Mouse (Mus musculus) embryonic facial prominence, embryonic 12.5 days (tissue): Measurements from ENCODE around the gene Gm10320. TPM values are rescaled to one million over a fixed set of nuclear protein-coding genes. Genes with fewer than 3 reads are reported as not detected.

Source experiments
- ATAC-seq: fragments of 200-750 bp; cut with Nextera tagmentation; 2 replicates; pipeline ENCODE4 v1.8.0; 2017; ENCODE audit not compliant: insufficient number of reproducible peaks, insufficient read depth, low FRiP score, low TSS enrichment
- H3K27ac ChIP-seq: fragments of 300-500 bp; sonication (generic); 2 replicates; pipeline ENCODE4 v1.5.1; 2016; ENCODE audit warnings: mild to moderate bottlenecking
- H3K27me3 ChIP-seq: fragments of 300-500 bp; sonication (generic); 2 replicates; pipeline ENCODE4 v1.6.1; 2016; ENCODE audit warnings: mild to moderate bottlenecking, moderate library complexity
- H3K36me3 ChIP-seq: fragments of 300-500 bp; sonication (generic); 2 replicates; pipeline ENCODE4 v1.6.1; 2016; ENCODE audit warnings: mild to moderate bottlenecking
- H3K4me1 ChIP-seq: fragments of 300-500 bp; sonication (generic); 2 replicates; pipeline ENCODE4 v1.6.1; 2016
- H3K4me2 ChIP-seq: fragments of 300-500 bp; sonication (generic); replicated peaks from 2 replicates; pipeline ENCODE4 v1.6.1; 2016; ENCODE audit warnings: mild to moderate bottlenecking, moderate library complexity
- H3K4me3 ChIP-seq: fragments of 300-500 bp; sonication (generic); 2 replicates; pipeline ENCODE4 v1.5.1; 2016; ENCODE audit warnings: mild to moderate bottlenecking
- H3K9ac ChIP-seq: fragments of 300-500 bp; sonication (generic); 2 replicates; pipeline ENCODE4 v1.6.1; 2016; ENCODE audit warnings: mild to moderate bottlenecking, moderate library complexity
- H3K9me3 ChIP-seq: fragments of 300-500 bp; sonication (generic); 2 replicates; pipeline ENCODE4 v1.6.1; 2016; ENCODE audit warnings: mild to moderate bottlenecking, moderate library complexity
- WGBS: fragments of 180-500 bp; shearing (Covaris S2); methylation state at CpG from one replicate; pipeline ENCODE4 v1.1.7; 2016; 5-methylcytosine and 5-hydroxymethylcytosine counted together
- polyA plus RNA-seq: library from polyadenylated mRNA; unstranded; fragments of >200 nt; fragmentation: Nextera tagmentation; extraction: Ambion mirVana; gene quantifications from 2 replicates; pipeline ENCODE4 v1.2.1, GENCODE M21; 2016

The Gm10320 gene
- polyA plus RNA-seq, 1 experiment from 2014 or later: 1.2 TPM

DNA sequence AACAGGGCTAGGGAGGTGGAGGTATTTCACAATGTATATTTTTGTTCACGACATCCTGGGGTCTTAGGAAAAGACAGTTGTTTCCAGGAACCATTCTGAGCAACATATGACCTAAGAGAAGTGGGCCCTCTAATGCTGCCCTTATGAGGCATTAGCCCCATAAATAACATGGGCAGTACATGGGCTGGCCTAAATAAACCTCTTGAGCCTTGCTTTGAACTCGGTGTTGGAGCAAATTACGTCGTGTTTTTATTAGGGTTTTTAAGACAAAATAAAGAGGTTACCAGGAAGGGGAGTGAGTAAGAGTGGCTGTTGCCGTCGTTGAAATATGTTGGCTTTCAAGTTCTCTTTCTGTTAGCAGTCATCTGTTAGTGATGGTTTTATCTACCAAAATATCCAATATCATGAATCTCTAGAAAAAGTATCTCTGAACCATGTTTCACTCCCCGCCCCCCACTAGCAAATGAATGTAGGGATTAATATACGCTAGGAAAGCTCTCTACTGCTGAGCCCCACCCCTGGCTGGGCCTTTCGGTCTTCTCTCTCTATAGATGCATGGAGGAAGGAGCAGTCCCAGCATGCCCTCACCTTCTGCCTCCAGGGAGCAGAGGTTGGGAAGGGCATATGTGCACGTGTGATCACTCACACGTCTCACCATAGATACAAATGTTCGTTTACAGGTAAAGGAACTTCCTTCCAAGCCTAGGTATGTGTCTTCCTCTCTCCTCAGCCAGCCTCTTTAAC, 37.4 kb downstream of the Gm10320 start:
- Histone ChIP-seq H3K4me3 (no peak overlapping the region), H3K9me3 (peaks cover 5% of the 10 kb centered on the region; the same call in 1 of the 2 replicates), H3K9ac (no peak overlapping the region), H3K27me3 (no peaks in the 10 kb centered on the region), H3K4me1 (no peaks in the 10 kb centered on the region), H3K4me2 (no peak overlapping the region), H3K36me3 (no peaks in the 10 kb centered on the region), H3K27ac (no peak overlapping the region)
- WGBS: 83% methylated on average over 12 of the region's 12 CpGs
- ATAC-seq: no peak

DNA sequence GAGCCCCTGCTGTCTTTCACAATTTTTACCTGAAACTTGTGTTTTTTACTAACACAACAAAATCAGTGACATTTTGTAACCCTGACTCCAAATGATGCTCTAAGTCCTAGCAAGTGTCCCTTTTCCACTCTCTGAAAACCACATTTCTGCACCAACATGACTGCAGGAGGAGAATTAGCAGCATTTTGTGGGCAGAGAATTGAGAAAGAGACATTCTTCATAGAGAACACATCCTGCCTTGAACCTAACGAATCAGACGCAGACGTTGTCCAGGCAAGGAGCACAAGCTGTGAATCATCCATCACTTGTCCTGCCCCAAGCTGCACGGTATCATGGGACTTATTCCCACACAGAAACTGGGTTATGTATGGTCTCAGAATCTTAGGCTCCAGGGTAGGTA, 38.7 kb downstream of the Gm10320 start:
- Histone ChIP-seq H3K27me3 (no peaks in the 10 kb centered on the region), H3K9ac (no peak overlapping the region), H3K9me3 (peaks cover 5% of the 10 kb centered on the region; the same call in 1 of the 2 replicates), H3K4me3 (no peak overlapping the region), H3K4me1 (no peaks in the 10 kb centered on the region), H3K36me3 (no peaks in the 10 kb centered on the region), H3K27ac (no peak overlapping the region), H3K4me2 (no peak overlapping the region)
- WGBS: 86% methylated on average over 4 of the region's 4 CpGs
- ATAC-seq: no peak

DNA sequence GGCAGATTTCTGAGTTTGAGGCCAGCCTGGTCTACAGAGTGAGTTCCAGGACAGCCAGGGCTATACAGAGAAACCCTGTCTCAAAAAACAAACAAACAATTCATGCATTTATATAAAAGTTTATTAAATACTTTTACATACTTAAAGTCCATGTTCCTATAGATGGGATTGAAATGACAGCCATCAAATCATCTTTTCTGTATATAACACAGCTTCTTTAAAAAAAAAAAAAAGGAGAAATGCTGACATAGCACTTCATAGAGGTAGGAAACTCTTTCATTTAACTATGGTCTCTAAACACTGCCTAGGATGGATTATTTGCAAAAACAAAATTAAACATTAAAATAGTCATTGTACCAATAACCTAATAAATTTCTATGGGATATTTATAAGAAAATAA, 43.1 kb downstream of the Gm10320 start:
- ATAC-seq: no peak
- H3K4me3 ChIP-seq: no peak overlapping the region
- H3K36me3 ChIP-seq: no peaks in the 10 kb centered on the region
- H3K27ac ChIP-seq: no peak overlapping the region
- H3K4me1 ChIP-seq: no peaks in the 10 kb centered on the region
- H3K9ac ChIP-seq: no peak overlapping the region
- H3K4me2 ChIP-seq: no peak overlapping the region
- no peaks in the 10 kb centered on the region for H3K27me3 ChIP-seq
- peaks cover 5% of the 10 kb centered on the region; the same call in 1 of the 2 replicates for H3K9me3 ChIP-seq

DNA sequence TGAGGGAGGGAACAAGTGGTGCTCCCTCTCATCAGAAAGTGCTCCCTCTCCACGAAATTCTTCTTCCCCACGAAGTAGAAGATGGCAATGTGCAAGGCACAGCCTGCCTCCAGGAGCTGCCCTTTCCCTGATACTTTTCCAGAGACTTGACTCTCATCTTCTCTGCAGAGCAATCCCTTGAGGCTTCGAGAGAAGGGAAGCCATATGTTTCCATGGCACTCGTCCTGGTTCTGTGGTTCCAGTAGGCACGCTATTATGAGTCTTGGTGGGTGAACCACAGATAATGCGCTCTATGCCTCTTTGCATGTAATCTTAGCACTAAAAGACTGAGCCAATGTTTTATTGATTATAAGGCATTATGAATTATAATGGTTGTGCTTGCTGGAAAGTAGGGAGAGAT, 44.1 kb downstream of the Gm10320 start:
- Histone ChIP-seq H3K4me1 (no peaks in the 10 kb centered on the region), H3K9ac (no peak overlapping the region), H3K27me3 (no peaks in the 10 kb centered on the region), H3K9me3 (peaks cover 5% of the 10 kb centered on the region; the same call in 1 of the 2 replicates), H3K27ac (no peak overlapping the region), H3K4me3 (no peak overlapping the region), H3K4me2 (no peak overlapping the region), H3K36me3 (no peaks in the 10 kb centered on the region)
- WGBS: 78% methylated on average over 6 of the region's 6 CpGs
- no peak for ATAC-seq

DNA sequence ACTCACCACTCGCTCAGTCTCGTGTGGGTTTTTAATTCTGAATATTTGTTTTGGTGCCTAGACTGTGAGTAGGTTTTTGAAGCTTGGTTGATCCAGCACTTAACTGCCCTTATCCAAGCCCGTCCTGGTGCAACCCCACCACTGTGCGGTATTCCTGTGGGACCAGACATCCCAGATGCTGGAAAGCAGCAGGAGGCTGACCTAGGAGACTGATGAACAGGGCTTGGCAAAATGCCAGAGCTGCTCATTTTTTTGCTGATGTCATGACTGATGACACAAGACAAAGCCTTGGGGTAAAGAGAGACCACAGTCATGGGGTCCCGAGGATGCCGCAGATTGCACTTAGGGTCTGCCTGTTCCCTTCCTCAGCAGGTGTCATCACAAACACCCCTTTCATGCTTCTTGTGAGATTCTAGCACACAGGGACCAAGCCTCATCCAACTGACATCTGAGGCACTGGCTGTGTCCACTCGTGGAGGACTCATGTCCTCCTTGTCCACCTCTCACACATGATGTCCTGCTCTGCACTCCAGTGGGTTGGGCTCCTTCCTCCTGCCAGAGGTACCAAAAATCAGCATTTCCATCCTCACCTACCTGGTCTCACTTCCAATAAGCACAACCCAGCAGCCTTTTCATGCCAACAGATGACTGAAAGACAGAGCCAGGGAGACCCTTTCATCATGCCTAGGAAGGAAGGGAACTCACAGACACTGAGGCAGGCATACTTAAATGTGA, 46.2 kb downstream of the Gm10320 start:
- no peak for ATAC-seq
- Histone ChIP-seq H3K9ac (no peak overlapping the region), H3K4me2 (no peak overlapping the region), H3K4me1 (no peaks in the 10 kb centered on the region), H3K4me3 (no peak overlapping the region), H3K9me3 (no peaks in the 10 kb centered on the region; the same call in 1 of the 2 replicates), H3K36me3 (no peaks in the 10 kb centered on the region), H3K27me3 (no peaks in the 10 kb centered on the region), H3K27ac (no peak overlapping the region)
- WGBS: 87% methylated on average over 7 of the region's 7 CpGs

DNA sequence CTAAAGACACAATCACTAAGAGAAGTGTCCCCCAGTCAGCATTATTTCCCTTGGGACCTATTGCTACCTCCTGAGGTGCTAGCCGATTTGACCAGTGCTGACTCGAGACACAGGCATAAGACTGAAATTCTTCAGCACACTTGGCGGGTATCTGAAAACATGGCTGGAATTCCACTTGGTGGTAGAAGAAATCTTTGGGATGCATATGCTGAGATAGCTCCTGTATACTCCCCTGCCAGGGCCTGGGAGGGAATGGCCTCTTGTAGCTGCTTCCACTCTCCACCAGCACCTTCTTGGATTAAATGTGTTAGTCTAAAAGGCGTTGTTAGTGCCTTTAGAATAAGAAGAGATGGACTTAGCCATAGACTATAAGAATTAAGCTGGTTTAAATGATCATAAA, 50.8 kb downstream of the Gm10320 start:
- Histone ChIP-seq H3K4me3 (no peak overlapping the region), H3K27me3 (no peaks in the 10 kb centered on the region), H3K9me3 (no peaks in the 10 kb centered on the region), H3K27ac (no peak overlapping the region), H3K9ac (no peak overlapping the region), H3K4me2 (no peak overlapping the region), H3K36me3 (no peaks in the 10 kb centered on the region), H3K4me1 (0 out of 2 replicates have a peak, but pooled peaks cover 4% of the 10 kb centered on the region)
- ATAC-seq: no peak
- 74% methylated on average over 4 of the region's 4 CpGs for WGBS

DNA sequence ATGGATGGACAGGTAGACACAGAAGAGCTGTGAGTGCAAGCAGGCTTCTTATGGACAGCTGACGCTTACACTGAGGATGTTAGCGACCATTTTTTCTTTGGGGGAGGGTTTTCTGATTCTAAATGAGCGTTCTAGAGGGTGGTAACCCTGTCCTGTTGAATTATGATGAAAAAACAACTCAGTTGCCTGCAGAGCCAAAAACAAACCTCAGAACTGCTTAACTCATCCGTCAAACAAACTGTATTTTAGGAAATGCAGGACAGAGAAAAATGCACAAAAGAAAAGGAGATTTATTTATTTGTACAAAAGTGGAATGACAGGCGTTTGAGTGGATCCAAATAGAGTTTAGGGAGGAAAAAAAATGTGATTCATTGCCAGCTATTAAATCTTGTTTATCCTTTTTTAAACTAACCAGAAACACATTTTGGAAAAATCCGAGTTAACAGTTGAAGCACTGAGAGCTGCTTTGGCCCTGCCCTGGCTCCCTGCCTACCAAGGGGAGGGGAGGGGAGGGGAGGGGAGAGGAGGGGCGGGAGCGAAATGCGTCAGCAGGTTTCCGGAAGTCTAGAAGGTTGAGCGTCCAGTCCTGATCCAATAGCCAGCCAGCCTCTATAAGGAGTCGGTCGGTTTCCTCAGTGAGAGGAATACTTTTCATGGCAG, 51.4 kb downstream of the Gm10320 start:
- H3K9ac ChIP-seq: no peak overlapping the region
- no peaks in the 10 kb centered on the region for H3K27me3 ChIP-seq
- H3K27ac ChIP-seq: no peak overlapping the region
- H3K9me3 ChIP-seq: no peaks in the 10 kb centered on the region
- 0 out of 2 replicates have a peak, but pooled peaks cover 4% of the 10 kb centered on the region for H3K4me1 ChIP-seq
- 32% methylated on average over 13 of the region's 13 CpGs for WGBS
- no peak overlapping the region for H3K4me3 ChIP-seq
- H3K36me3 ChIP-seq: no peaks in the 10 kb centered on the region
- ATAC-seq: no peak
- no peak overlapping the region for H3K4me2 ChIP-seq

Other genes with a start within 250 kb of the Gm10320 start
- gene Utp15, start 229.0 kb downstream of the Gm10320 start, polyA plus RNA-seq: 42.2 and 43.2 TPM in 2 replicates
- gene Ankra2, start 228.9 kb downstream of the Gm10320 start, polyA plus RNA-seq: 24.7 and 25.8 TPM in 2 replicates
- not detected in 2 replicates for gene Gm21976, start 212.1 kb downstream of the Gm10320 start, polyA plus RNA-seq
- gene Btf3, start 175.0 kb downstream of the Gm10320 start, polyA plus RNA-seq: 731 and 771 TPM in 2 replicates
- gene Foxd1, start 137.8 kb downstream of the Gm10320 start, polyA plus RNA-seq: 9.5 and 9.9 TPM in 2 replicates
- not detected in 2 replicates for gene Tmem174, start 145.4 kb upstream of the Gm10320 start, polyA plus RNA-seq
- gene Tmem171, start 202.8 kb upstream of the Gm10320 start, polyA plus RNA-seq: not detected in 2 replicates